Mouse (Mus musculus): ENCODE measurements around the gene Crxos.

Gene Crxos

DNA sequence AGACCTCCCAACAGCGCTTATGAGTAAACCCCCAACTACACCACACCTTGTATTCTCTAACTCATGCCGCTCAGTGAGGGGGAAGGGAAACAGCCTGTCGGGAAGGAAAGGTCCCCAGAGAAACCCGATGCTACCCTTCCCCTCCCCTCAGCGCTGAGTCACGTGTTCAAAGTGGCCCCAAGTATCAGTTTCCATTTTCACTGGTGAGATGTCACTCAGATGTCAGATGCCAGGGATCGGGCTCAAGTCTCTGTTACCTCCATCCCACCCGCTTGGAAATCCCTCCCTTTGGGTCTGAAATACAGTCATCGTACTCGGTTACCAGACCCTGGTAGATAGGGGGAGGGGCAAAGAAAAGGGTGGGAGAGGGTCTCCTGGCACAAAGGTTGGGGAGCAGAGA is 39.4 kb downstream of the Crxos start:
- peak in 1 of 2 experiments; percentile 69 for DNase-seq (ENCODE audit: low spot score in 2 of 2)

DNA sequence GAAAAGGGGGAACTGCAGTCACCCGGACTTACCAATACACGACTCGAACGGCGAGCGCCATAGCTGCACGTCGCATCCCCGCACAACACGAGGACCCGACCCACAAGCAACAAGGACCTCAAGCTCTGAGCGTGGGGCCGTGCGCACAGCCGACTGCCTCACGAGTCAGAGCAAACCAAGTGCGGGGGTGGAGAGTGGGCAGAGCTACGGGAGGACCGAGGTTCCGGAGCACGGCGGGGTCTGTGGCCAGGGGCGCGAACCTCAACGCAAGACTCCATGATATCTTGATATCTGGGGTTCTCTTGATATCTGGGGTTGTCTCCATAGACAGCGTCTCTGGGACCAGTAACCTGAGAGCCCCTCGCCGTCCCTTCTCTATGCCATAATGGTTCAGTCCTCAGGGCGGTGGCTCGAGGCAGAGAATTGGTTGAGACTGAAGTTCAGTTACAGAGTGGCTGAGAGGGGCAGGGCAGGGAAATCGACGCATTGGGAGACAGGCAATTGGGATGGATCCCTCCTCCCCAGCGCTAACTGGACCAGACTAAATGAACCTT is 39.9 kb downstream of the Crxos start, which contains the start of gene Selenow:
TSS of gene Selenow (minus strand) at position 183 of the 554 bp plus-strand sequence.
- peak; percentile 90 to 94 for DNase-seq (ENCODE audit: low spot score in 2 of 2)

DNA sequence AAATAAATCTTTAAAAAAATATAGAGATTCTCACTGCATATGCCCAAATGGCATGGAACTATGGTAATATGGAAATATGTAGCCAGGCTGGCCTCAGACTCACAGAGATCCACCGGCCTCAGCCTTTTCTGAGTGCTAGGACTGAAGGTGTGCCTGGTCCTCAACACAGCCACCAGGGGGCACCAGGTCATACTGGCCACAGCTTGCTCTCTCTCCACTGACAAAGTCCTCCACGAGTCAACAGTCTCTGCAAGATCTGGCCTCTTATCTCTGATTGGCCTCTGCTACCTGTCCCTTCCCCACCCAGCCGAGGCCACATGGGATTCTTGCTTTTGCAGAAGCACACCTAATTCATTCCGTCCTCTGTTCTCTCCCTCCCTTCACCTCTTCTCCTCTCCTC is 47.5 kb downstream of the Crxos start:
- peak; percentile 59 to 65 for DNase-seq (ENCODE audit: low spot score in 2 of 2)

DNA sequence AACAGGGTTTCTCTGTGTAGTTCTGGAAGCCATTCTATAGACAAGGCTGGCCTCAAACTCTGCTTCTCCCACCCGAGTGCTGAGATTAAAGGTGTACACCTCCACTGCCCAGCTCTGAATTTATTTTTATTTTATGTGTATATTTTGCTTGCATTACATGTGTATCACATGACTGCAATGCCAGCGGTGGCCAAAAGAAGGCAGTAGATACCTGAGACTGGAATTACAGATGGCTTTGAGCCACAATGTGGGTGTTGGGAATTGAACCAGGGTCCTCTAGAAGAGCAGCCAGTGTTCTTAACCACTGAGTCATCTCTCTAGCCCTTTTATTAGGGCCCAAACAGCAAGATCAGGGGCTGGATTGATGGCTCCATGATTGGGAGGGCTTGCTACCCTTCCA is 48.1 kb downstream of the Crxos start:
- no peak for DNase-seq (ENCODE audit: low spot score in 2 of 2)

DNA sequence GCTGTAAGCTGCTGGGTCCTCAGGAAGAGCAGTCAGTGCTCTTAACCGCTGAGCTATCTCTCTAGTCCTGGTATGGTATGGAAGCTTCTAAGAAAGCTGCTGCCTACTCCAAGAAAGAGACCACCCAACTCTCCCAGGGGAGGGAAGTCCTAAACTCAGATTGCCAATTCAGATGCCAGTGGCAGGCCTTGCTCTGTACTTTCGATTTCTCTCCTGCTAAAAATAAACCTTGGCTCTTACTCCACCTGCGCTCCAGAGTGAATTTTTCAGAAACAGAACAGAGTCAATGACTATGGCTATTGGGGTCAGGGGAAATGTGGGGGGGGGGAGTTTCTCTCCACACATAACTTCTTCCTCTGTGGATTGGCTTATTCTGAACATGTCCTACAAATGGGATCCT is 49.2 kb downstream of the Crxos start:
- no peak for DNase-seq (ENCODE audit: low spot score in 2 of 2)

DNA sequence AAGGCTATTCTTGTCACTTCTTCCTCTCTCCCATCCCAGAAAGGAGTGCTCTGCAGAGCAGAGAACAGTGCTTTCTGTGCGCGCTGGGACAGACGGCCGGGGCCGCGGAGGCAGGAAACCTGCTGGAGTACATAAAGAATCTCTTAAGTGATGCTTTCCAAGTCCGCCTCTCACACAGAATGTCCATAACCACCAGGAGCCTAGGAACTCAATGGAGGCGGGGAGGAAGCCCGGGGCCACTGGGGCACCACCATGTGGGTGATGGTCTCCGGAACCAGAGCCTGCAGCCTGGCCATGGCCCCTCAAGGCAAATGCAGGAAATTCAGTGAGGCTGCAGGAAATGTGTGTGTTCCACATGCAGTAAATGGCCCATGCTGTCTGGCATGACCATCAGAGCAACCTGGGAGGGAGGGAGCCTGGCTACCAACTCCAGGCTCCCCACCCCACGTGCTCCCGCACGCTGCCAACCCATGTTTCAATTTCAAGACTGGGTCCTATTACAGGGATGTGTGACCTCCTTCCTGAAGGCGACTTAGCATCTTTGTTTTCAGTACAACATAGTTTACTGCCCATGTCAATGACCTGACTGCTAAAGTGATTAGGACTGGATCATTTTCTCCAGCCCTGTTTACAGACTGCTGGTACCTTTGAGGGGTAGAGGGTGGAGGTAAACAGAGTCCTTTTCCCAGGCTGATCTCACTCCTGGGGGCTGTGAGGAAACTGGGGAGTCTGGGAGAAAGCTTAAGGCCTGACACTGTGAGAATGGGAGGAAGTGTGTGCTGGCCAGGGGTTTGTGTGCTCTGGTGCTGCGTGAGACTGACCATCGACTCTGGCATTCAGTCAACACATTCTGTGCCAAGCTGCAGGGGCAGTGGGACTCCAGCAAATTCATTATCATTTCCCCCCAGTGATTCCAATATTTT is 51.3 kb downstream of the Crxos start:
- DNase-seq (ENCODE audit: low spot score in 2 of 2), result peak; percentile 71 to 89

DNA sequence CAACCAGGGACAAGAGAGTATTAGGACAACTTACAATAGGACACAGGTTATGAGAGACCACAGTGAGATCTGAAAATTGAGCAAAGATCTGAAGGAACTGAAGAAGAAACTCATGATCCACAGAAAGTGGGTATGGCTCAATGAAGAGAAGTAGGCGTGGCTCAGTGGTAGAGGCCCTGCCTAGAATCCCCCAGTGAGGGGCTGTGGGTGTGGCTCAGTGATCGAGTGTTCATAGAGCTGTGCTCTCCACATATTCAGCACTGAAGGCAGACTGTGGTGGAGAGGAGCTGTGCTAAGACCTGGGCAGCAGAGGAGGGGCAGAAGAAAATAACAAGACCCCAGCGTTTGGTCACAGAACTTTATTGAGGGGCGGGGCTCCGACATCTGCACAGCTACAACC is 55.1 kb downstream of the Crxos start:
- DNase-seq (ENCODE audit: low spot score in 2 of 2), result no peak

DNA sequence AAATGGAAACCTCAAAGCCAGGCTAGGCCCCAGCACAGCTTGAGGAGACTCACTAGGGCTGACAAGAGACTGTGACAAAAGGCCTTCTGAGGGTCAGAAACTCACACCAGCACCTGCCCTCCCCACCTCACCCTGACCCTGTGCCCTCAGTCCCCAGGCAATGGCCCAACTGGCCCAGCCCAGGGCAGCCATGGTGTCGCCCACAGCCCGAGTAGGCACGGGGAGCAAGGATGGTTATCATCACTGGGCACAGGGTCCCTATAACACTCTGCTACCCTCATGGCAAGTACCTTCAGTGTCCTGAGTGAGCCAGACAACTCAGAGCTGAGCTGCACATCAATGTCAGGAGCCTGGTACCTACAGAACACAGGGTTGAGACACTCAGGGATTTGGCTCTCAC is 56.2 kb downstream of the Crxos start:
- DNase-seq (ENCODE audit: low spot score in 2 of 2), result no peak

DNA sequence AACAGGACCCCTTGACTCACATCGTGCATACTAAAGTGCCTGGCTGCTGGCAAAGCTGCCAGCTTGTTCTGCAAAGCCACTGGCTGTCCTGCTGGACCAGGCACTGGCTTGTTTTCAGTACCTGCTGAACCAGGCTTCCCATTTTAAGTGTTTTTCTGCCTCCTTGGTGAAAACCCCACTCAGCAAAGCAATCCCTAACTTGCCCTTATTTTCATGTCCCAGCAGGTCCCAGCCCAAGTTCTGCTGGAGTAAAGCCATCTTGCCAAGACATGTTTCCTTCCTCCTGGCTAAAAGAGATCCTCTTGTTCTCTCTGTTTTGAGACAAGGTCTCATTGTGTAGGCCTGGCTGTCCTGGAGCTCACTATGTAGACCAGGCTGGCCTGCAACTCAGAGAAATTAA is 61.9 kb downstream of the Crxos start:
- DNase-seq (ENCODE audit: low spot score in 2 of 2), result no peak

DNA sequence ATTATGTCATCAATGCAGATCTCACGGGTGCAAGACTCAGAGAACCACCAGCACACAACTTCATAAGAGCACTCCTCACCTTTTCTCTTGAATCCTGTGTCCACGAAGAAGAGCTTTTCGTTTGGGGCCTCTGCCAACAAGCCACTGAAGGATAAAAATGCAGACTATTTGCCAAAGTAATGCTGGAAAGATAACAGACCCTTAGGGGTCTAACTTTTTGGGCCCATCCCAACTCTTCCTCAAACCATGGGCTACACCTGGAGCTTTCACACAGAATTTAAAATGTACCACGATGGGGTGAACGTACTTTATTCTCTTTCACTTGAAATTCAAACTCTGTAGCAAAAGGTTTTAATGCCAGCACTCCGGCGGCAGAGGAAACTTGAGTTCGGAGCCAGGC is 62.8 kb downstream of the Crxos start:
- no peak for DNase-seq (ENCODE audit: low spot score in 2 of 2)

DNA sequence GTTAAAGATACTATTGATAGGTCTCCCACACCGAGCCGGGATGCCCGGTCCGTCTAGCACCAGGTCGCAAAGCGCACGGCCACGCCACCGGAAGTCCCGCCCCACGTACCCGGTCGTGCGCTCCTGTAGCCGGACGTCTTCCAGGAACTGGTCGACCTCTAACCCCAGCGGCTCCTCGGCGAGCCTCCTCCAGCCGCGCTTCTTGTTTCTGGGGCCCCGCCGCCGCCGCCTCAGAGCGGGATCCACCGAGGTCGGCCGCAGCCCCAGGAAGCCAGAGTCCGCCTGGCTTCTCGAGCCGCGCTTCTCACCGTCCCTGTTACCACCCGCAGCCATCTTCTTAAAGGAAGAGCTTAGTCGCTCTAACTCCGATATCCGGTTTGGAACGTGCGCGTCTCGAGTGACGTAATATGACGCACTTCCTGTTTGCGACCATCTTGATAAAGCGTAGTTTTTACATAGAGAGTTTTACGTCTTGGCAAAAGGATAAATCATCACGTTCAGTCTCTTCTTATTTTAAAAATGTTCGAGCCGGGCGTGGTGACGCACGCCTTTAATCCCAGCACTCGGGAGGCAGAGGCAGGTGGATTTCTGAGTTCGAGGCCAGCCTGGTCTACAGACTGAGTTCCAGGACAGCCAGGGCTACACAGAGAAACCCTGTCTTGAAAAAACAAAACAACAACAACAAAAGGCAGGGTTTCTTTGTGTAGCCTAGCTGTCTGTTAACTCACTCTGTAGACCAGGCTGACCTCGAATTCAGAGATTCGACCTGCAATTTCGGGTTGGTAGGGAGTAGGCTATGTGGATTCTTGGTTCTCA is 63.5 kb downstream of the Crxos start, which contains the start of gene Nop53:
TSS of gene Nop53 (minus strand) at position 354 of the 816 bp plus-strand sequence.
- DNase-seq (ENCODE audit: low spot score in 2 of 2), result peak; percentile 92 to 97

DNA sequence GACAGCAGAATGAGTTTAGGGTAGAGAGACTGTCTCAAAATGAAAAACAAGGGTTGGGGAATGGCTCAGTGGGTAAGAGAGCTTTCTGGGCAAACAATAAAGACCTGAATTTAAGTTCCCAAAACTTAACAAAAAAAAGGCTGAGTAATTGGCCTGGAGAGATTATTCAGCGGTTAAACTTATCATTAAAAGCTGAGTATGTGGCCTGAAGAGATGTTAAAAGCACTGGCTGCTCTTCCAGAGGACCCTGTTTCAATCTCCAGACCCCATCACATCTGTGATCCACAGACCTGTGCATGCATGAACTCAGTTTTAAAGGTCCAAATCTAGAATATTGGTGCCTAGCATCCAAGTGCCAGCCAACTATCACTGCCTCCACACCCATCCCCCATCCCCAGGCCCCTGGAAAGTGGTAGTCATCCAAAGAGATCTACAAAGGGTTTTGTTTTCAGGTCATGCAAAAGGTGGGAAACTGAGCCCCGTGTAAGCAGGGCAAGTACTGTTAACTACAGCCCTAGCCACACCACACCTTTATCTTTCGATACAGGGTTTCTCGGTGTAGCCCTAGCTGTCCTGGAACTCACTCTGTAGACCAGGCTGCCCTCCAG is 65.3 kb downstream of the Crxos start:
- no peak for DNase-seq (ENCODE audit: low spot score in 2 of 2)

DNA sequence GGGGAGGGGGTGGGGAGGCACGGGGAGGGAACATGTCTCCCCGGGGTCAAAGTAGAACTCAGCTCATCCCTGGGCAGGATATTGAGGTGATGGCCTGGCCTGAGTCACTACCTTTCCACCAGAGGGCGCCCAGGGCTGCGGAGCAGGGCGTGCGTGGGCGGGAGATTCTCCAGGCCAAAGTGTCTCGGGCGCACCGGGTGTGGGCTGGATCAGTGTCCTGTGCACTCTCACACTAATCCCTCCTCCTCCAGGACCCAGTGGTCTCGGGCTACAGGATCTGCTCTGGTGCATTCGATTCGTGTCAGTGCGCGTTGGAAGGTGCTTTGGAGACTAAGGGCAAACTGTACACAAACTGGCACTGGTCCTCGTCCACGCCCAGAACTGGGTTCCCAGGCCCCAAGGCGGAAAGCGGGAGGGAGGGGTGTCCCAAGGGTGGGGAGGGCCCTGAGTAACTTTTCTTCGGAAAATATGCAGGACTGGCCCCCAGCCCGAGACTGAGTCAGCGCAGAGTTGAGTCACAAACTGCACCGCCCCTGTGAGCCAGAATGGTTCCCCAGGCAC is 66.0 kb downstream of the Crxos start:
- peak; percentile 93 to 95 for DNase-seq (ENCODE audit: low spot score in 2 of 2)

DNA sequence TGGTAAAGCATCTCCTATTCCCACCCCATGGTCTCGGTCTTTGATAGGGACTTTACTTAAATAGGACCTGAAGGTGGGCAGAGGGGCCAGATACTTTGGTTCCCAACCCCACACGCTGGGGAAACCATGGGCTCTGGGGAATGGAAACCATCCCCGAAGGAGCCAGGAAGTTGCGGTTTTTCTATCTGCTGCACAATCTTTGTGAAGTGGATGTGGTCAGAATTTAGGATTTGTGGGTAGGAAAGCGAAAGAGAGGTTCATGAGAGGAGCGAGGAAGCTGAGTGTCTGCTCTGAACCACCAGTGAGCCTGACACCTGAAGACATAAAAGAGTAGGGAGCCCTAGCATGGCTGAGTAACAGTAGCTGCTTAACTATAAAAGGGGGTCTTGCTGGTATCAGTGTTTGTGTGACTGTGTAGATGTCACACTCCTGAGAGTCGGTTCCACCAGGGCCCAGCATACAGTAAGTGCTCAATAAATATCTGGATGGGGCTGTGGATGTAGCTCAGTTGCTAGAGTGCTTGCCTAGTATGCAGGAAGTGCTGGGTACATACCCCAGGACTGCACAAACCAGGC is 66.9 kb downstream of the Crxos start:
- no peak for DNase-seq (ENCODE audit: low spot score in 2 of 2)

DNA sequence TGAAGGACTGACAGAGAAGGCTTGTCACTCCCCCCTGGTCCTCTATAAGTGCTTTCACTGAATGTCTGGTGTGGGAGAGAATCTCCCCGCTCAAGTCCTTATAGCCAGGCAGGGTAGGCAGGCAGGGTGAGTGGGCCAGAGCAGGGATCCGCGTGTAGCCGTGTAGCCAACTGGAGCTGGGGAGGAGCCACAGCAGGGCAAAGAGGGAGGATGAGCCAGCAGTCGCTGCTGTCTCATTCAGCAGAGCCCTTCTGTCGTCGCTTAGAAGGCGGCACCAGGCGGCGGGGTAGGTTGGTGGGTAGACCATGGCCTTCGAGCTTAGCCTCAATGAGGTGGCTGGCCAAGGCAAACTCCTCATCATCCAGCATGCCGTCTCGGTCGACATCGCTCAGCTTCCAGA is 67.6 kb downstream of the Crxos start:
- DNase-seq (ENCODE audit: low spot score in 2 of 2), result no peak

DNA sequence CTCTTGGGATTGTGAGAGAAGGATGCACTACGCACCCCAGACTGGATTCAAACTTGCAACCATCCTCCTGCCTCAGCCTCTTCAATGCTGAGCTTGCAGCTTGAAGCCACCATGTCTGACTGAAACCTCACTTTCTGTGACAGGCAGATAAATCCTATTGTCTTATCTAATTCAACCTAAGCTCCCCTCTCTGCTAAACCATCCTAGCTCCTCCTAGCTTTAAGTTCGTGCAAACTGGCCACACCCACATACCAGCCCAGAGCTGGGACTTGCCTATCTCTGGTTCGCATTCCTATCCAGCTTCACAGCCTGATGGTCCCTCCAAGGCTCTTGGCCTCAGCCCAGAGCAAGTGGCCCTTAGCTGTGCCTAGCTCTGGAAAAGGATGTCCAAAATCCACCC is 70.0 kb downstream of the Crxos start:
- DNase-seq (ENCODE audit: low spot score in 2 of 2), result no peak

All from heart, adult 9 months (tissue).